Mouse (Mus musculus) G1E (cell line): ENCODE measurements around the gene Sox5. TPM values are rescaled to one million over a fixed set of nuclear protein-coding genes. Genes with fewer than 3 reads are reported as not detected.

ENCODE experiments used
- ATAC-seq: 2 replicates; pipeline ENCODE4 v1.8.0; 2016; ENCODE audit warnings: mild to moderate bottlenecking; ENCODE audit not compliant: insufficient number of reproducible peaks, poor library complexity, low FRiP score, severe bottlenecking; ENCODE audit errors: extremely low read depth
- DNase-seq: peaks from one replicate; pipeline ENCODE4 v3.0.0; 2012; ENCODE audit warnings: low spot score
- H3K27me3 ChIP-seq: 2 replicates; pipeline ENCODE4 v1.6.1; 2012; ENCODE audit warnings: mild to moderate bottlenecking, low read length, inconsistent platforms; ENCODE audit not compliant: insufficient read depth
- H3K36me3 ChIP-seq: replicated peaks from 2 replicates; pipeline ENCODE3; 2012; ENCODE audit warnings: mild to moderate bottlenecking, inconsistent platforms
- H3K4me1 ChIP-seq: 2 replicates; pipeline ENCODE4 v1.6.1; 2012; ENCODE audit warnings: low read depth, low read length, inconsistent platforms, mixed read lengths; ENCODE audit not compliant: insufficient read depth
- H3K4me3 ChIP-seq: 2 replicates; pipeline ENCODE4 v1.5.1; 2012; ENCODE audit warnings: low read depth, mild to moderate bottlenecking, inconsistent platforms, low read length, moderate library complexity, mixed read lengths
- H3K9me3 ChIP-seq: replicated peaks from 2 replicates; pipeline ENCODE4 v1.6.1; 2012; ENCODE audit warnings: inconsistent platforms
- CTCF ChIP-seq: IDR thresholded peaks from 2 replicates; pipeline ENCODE4 v1.5.1; 2012; ENCODE audit warnings: low read depth, low read length, inconsistent platforms, mixed read lengths
- GATA1 ChIP-seq: IDR thresholded peaks from 2 replicates; pipeline ENCODE4 v1.6.1; 2012; ENCODE audit warnings: borderline replicate concordance, low read length, inconsistent platforms, mixed read lengths
- GATA2 ChIP-seq: IDR thresholded peaks from 2 replicates; pipeline ENCODE4 v1.6.1; 2012; ENCODE audit warnings: low read depth, low read length, inconsistent platforms, borderline replicate concordance
- POLR2AphosphoS5 ChIP-seq: IDR thresholded peaks from 2 replicates; pipeline ENCODE4 v1.6.1; 2012; ENCODE audit warnings: low read depth, low read length, inconsistent platforms; ENCODE audit not compliant: insufficient replicate concordance
- TAL1 ChIP-seq: conservative IDR thresholded peaks from 2 replicates; pipeline ENCODE4 v1.6.1; 2012; ENCODE audit warnings: low read depth, low read length, inconsistent platforms, mixed read lengths
- polyA plus RNA-seq: library from polyadenylated mRNA; stranded (reverse); fragments of >175 nt; gene quantifications from 2 replicates; pipeline ENCODE4 v1.2.3, GENCODE M21; 2012
- total RNA-seq, 2 experiments: library from RNA; stranded (forward) in 1 of 2; stranded (reverse) in 1 of 2; fragments of 200-1000 nt in 1 of 2; fragments of >200 nt in 1 of 2; fragmentation: Nextera tagmentation in 1 of 2; gene quantifications; 2 replicates each; pipeline ENCODE4 v1.2.3; 2014 to 2017

Sox5 gene
- total and polyA plus RNA-seq, 3 experiments = 0.27 to 16.2 TPM; not detected in 1

DNA sequence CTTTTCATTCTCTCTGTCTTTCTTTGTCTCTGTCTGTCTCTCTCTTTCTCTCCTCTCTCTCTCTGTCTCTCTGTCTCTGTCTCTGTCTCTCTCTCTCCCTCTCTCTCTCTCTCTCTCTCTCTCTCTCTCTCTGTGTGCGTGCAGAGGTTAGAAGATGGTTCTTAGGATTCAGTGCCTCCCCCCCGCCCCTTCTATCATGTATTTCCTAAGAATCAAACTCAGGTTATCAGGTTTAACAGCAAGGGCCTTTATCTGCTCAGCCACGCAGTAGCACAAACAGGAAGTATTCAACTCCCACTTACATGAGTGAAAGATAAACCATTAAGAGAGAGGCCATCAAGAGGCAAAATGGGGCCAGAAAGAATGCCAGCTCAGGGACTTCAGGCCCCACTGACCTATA, 913.0 kb downstream of the Sox5 start:
- Histone ChIP-seq H3K4me3 (no peak overlapping the region), H3K36me3 (no peaks in the 10 kb centered on the region), H3K27me3 (no peaks in the 10 kb centered on the region), H3K9me3 (peaks cover 46% of the 10 kb centered on the region), H3K4me1 (no peaks in the 10 kb centered on the region)
- DNase-seq (no peak), ATAC-seq (no peak)
- TF ChIP-seq GATA1 (no peak), POLR2AphosphoS5 (no peak), CTCF (no peak), GATA2 (no peak), TAL1 (no peak)

DNA sequence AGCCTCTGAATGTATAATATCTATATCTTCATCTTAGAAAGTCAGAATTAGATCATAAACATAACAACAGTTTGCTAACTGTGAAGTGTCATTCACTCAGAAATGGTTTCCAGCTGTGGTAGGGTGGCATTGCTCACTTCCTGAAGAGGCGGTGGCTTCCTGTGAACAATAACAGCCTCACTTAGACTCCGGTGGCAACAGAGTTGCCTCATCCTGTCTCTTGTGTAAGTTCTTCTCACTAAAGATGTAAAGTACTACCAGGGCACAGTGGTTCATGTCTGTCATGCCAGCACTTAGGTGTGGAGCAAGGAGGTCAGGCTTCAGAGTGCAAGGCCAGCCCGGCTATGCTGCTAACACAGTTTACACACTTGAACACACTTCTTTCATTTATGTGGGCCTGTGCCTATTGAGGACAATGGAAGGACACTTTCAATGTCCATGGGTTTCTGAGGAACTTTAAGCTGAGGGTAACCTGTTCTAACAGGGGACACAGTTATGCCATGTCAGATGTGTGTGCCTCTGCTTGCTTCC, 913.6 kb downstream of the Sox5 start:
- no peaks in the 10 kb centered on the region for H3K36me3 ChIP-seq
- H3K9me3 ChIP-seq = peaks cover 49% of the 10 kb centered on the region
- no peak for TF ChIP-seq POLR2AphosphoS5
- TF ChIP-seq CTCF = no peak
- TF ChIP-seq GATA2 = no peak
- no peak for TF ChIP-seq GATA1
- no peak for TF ChIP-seq TAL1
- H3K4me3 ChIP-seq = no peak overlapping the region
- H3K4me1 ChIP-seq = no peaks in the 10 kb centered on the region
- no peaks in the 10 kb centered on the region for H3K27me3 ChIP-seq
- ATAC-seq = no peak
- no peak for DNase-seq

DNA sequence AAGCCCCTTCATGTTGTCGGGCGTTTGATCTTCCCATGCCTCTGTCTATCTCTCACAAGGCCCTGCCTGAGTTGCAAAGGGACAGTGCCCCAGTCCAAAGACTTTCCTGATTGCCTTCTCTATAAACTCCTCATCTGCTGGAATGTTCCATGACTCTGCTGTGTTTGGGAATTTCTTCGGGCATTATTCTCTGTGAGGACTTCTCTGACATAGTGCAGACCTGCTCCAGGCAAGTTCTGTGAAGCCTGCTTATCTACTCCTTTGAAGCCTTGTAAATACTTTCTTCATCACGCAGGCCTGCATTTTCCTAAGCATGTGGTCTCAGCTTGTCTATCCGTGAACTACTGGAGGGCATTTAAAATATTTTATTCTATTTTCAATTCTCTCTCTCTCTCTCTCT, 914.7 kb downstream of the Sox5 start:
- H3K4me3 ChIP-seq = no peak overlapping the region
- no peaks in the 10 kb centered on the region for H3K36me3 ChIP-seq
- H3K27me3 ChIP-seq = no peaks in the 10 kb centered on the region
- no peaks in the 10 kb centered on the region for H3K4me1 ChIP-seq
- H3K9me3 ChIP-seq = peaks cover 54% of the 10 kb centered on the region
- ATAC-seq = no peak
- no peak for TF ChIP-seq CTCF
- TF ChIP-seq GATA2 = no peak
- TF ChIP-seq GATA1 = no peak
- TF ChIP-seq TAL1 = no peak
- no peak for TF ChIP-seq POLR2AphosphoS5
- DNase-seq = no peak

- peaks cover 50% of the 10 kb centered on the region for H3K9me3 ChIP-seq
- no peak for TF ChIP-seq GATA1
- TF ChIP-seq POLR2AphosphoS5 = no peak
- no peak for TF ChIP-seq GATA2
- no peak for TF ChIP-seq TAL1
- TF ChIP-seq CTCF = no peak
- no peaks in the 10 kb centered on the region for H3K4me1 ChIP-seq
- ATAC-seq (no peak), DNase-seq (no peak)
- no peaks in the 10 kb centered on the region for H3K36me3 ChIP-seq
- H3K4me3 ChIP-seq = no peak overlapping the region
- H3K27me3 ChIP-seq = no peaks in the 10 kb centered on the region
These were observed 915.2 kb downstream of the Sox5 start for GRCm38 (mm10) chr6:143866566-143866965.

DNA sequence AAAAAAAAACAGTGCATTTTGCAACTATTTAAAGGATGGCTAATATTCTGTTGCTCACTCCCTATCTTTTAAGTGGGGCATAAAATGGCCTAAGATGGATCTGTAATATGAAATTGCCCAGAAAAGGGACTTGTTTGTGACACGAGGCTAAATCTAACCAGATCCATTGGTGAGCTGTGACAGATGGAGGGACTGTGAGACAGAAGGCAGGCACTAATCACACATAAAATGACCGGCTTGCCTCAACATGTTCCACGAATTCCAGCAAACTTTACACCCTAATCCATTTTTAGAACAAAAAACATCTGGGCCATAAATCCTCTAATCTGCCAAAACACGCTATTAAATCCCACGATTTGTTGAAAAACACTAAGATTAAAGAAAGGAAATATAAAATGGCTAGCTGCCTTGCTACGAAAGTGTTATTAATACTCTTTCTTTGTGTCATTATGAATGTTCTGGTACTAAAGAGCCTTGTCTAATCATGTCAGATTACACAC, 919.1 kb downstream of the Sox5 start:
- Histone ChIP-seq H3K4me3 (no peak overlapping the region), H3K4me1 (no peaks in the 10 kb centered on the region), H3K9me3 (peaks cover 61% of the 10 kb centered on the region), H3K27me3 (no peaks in the 10 kb centered on the region), H3K36me3 (no peaks in the 10 kb centered on the region)
- TF ChIP-seq POLR2AphosphoS5 = no peak
- no peak for TF ChIP-seq GATA2
- TF ChIP-seq TAL1 = no peak
- TF ChIP-seq CTCF = no peak
- no peak for TF ChIP-seq GATA1
- no peak for ATAC-seq
- no peak for DNase-seq

DNA sequence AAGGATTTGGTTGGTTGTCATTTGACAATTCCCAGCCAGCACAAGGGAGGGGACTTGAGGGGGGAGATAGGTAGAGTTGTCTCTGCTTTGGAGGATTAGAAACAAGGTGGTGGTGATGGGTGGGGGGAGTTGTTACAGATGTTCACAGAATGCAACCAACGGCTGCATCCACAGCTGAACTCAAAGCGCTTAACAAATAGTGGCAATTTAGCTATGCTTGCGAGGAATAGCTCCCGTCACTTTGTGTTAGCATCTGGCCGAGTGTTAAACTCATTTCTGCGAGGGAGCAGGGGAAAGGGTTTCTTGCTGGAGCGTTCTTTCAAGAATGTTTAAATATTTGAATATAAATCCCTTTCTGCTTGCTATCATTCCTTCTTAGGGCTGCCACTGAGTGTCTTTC, 921.7 kb downstream of the Sox5 start:
- no peak for TF ChIP-seq TAL1
- TF ChIP-seq POLR2AphosphoS5 = no peak
- no peak for TF ChIP-seq CTCF
- TF ChIP-seq GATA1 = no peak
- no peak for TF ChIP-seq GATA2
- DNase-seq (no peak), ATAC-seq (no peak)
- no peaks in the 10 kb centered on the region for H3K4me1 ChIP-seq
- H3K36me3 ChIP-seq = no peaks in the 10 kb centered on the region
- H3K27me3 ChIP-seq = no peaks in the 10 kb centered on the region
- no peak overlapping the region for H3K4me3 ChIP-seq
- peaks cover 67% of the 10 kb centered on the region for H3K9me3 ChIP-seq
